Mouse (Mus musculus): ENCODE measurements around the gene Lrrc8d. TPM values are rescaled to one million over a fixed set of nuclear protein-coding genes. Genes with fewer than 3 reads are reported as not detected.

Gene Lrrc8d
- polyA plus RNA-seq, 2 experiments: 8.2 to 13.4 TPM

DNA sequence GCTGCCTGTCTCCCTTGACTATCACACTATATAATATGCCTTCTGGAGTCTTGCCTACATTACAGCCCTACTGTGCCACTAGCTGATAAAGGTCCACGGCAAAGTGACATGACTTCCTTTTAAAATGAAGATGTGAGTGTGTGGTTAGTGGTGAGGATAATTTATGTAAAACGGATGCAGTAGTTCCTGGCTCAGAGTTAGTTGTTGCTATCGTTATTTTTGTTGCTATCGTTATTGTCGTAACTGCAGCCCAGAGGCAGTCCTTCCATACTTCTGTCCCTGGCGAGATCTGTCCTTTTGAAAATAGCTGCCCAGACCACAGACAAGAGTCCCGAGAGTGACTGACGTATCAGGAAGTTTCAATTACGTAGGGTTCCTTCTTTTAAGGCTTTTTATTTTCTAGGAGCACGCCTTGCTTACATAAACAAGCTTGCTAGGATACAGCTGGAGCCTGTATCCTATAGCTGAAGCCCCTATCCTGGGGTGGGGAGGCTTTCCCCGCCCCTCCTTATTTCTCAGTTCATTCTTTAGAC lies 18.4 kb downstream of the Lrrc8d start:
- 67% methylated on average over 11 of the region's 11 CpGs for WGBS
- peaks cover 24% of the 10 kb centered on the region for H3K4me1 ChIP-seq (ENCODE audit: control insufficient read depth, insufficient read depth, low read length)
- no peaks in the 10 kb centered on the region for H3K27me3 ChIP-seq (ENCODE audit: control insufficient read depth, insufficient read depth, low read length)
- ATAC-seq (ENCODE audit: low FRiP score, low read depth) (no peak), DNase-seq (ENCODE audit: low spot score) (no peak)
- H3K9ac ChIP-seq (ENCODE audit: low read depth, low read length, severe bottlenecking): no peak overlapping the region
- H3K9me3 ChIP-seq (ENCODE audit: control insufficient read depth, low read length): no peaks in the 10 kb centered on the region
- H3K4me2 ChIP-seq (replicated peaks; ENCODE audit: low read depth, low read length, severe bottlenecking): no peak overlapping the region
- H3K4me3 ChIP-seq (replicated peaks; ENCODE audit: low read length): no peak overlapping the region
- no peak for TF ChIP-seq POLR2A (IDR thresholded peaks at IDR 0.05; ENCODE audit: borderline replicate concordance, extremely low read depth, insufficient read depth, insufficient read length)
- no peaks in the 10 kb centered on the region for H3K36me3 ChIP-seq (ENCODE audit: control insufficient read depth, insufficient read depth, low read length)
- no peak overlapping the region for H3K27ac ChIP-seq (replicated peaks; ENCODE audit: low read depth, low read length)

DNA sequence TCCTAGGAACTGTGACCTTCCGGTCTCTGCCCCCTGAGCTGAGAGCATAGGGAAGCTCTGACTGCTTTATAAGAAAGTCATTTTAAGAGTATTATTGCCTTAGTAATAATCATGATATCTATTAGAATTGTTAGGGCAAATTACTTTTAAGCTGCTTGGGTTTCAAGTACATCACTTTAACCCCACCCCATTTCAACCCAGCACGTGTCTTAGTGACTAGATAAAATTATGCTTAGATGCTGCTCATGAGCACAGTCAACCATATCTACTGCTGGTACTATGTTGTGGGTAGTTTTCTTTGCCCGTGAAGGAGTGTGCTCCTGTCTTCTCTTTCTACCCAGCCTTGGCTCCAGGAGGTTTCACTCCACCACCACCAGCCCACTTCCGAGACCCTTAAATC lies 21.5 kb downstream of the Lrrc8d start:
- no peak overlapping the region for H3K9ac ChIP-seq (ENCODE audit: low read depth, low read length, severe bottlenecking)
- WGBS: 92% methylated on average over 4 of the region's 4 CpGs

DNA sequence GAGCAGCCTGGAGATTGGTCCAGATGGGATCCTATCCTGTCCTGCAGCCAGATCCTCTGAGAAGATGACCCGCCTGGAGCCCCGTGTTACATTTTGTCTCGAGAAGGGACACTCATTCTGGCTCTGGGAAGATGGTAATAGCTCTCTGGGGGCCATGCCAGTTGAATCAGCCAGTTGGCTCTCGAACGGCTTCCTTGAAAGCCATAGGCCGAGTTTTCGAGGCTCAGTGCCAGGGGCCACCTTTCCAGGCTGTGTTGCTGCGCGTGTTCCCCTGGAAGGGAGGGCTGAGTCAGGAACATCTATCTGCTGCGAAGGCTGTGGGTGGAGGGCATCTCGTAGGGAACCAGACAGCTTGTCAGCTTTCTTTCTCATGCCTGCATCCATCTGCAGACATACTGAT lies 23.0 kb downstream of the Lrrc8d start:
- DNase-seq (ENCODE audit: low spot score): no peak
- H3K4me2 ChIP-seq (replicated peaks; ENCODE audit: low read depth, low read length, severe bottlenecking): no peak overlapping the region
- H3K9me3 ChIP-seq (ENCODE audit: control insufficient read depth, low read length): no peaks in the 10 kb centered on the region
- no peak overlapping the region for H3K4me3 ChIP-seq (replicated peaks; ENCODE audit: low read length)
- H3K27ac ChIP-seq (replicated peaks; ENCODE audit: low read depth, low read length): no peak overlapping the region
- no peaks in the 10 kb centered on the region for H3K36me3 ChIP-seq (ENCODE audit: control insufficient read depth, insufficient read depth, low read length)
- WGBS: 92% methylated on average over 11 of the region's 11 CpGs
- no peaks in the 10 kb centered on the region for H3K27me3 ChIP-seq (ENCODE audit: control insufficient read depth, insufficient read depth, low read length)
- no peak overlapping the region for H3K9ac ChIP-seq (ENCODE audit: low read depth, low read length, severe bottlenecking)
- ATAC-seq (ENCODE audit: low FRiP score, low read depth): no peak
- H3K4me1 ChIP-seq (ENCODE audit: control insufficient read depth, insufficient read depth, low read length): no peaks in the 10 kb centered on the region
- no peak for TF ChIP-seq POLR2A (IDR thresholded peaks at IDR 0.05; ENCODE audit: borderline replicate concordance, extremely low read depth, insufficient read depth, insufficient read length)

More for the DNA sequence above, 21.5 kb downstream of the Lrrc8d start:
- H3K4me2 ChIP-seq (replicated peaks; ENCODE audit: low read depth, low read length, severe bottlenecking): no peak overlapping the region
- no peak for ATAC-seq (ENCODE audit: low FRiP score, low read depth)
- no peaks in the 10 kb centered on the region for H3K9me3 ChIP-seq (ENCODE audit: control insufficient read depth, low read length)
- H3K4me1 ChIP-seq (ENCODE audit: control insufficient read depth, insufficient read depth, low read length): peaks cover 9% of the 10 kb centered on the region
- no peaks in the 10 kb centered on the region for H3K27me3 ChIP-seq (ENCODE audit: control insufficient read depth, insufficient read depth, low read length)
- TF ChIP-seq POLR2A (IDR thresholded peaks at IDR 0.05; ENCODE audit: borderline replicate concordance, extremely low read depth, insufficient read depth, insufficient read length): no peak
- DNase-seq (ENCODE audit: low spot score): no peak
- H3K27ac ChIP-seq (replicated peaks; ENCODE audit: low read depth, low read length): no peak overlapping the region
- no peaks in the 10 kb centered on the region for H3K36me3 ChIP-seq (ENCODE audit: control insufficient read depth, insufficient read depth, low read length)
- no peak overlapping the region for H3K4me3 ChIP-seq (replicated peaks; ENCODE audit: low read length)

DNA sequence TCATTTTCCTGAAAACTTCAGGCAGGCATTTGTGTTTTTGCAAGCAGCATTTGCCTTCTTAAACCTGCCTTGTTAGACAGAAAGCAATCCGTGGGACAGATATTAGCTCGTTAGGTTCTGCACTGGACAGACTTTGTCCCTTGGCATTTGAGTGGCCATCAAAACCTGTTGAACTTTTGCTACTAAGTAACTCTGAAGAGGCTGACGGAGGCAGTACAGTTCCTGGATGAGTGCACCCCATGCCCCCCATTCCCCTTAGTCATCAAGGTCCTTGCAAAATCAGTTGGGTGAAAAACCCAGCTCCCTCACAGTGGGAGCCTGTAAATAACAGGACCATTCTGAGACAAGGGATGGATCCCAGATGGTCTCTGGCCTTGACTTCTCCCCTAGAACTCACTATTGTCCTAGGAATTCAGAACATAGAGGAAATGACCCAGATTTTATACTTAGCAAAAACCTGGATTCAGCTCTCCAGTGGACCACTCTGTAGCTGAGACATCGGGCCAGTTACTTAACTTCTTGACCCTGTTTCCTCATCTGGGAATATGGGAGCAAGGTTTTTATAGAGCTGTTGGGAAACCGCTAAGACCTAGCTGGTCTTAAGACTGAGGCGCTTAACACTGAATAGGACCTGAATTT lies 30.5 kb downstream of the Lrrc8d start:
- Histone ChIP-seq H3K4me1 (ENCODE audit: control insufficient read depth, insufficient read depth, low read length) (peaks cover 16% of the 10 kb centered on the region), H3K27me3 (ENCODE audit: control insufficient read depth, insufficient read depth, low read length) (no peaks in the 10 kb centered on the region), H3K9ac (ENCODE audit: low read depth, low read length, severe bottlenecking) (no peak overlapping the region), H3K9me3 (ENCODE audit: control insufficient read depth, low read length) (no peaks in the 10 kb centered on the region), H3K27ac (replicated peaks; ENCODE audit: low read depth, low read length) (no peak overlapping the region), H3K4me3 (replicated peaks; ENCODE audit: low read length) (no peak overlapping the region), H3K4me2 (replicated peaks; ENCODE audit: low read depth, low read length, severe bottlenecking) (no peak overlapping the region), H3K36me3 (ENCODE audit: control insufficient read depth, insufficient read depth, low read length) (no peaks in the 10 kb centered on the region)
- TF ChIP-seq POLR2A (IDR thresholded peaks at IDR 0.05; ENCODE audit: borderline replicate concordance, extremely low read depth, insufficient read depth, insufficient read length): no peak
- 75% methylated on average over 6 of the region's 6 CpGs for WGBS
- DNase-seq (ENCODE audit: low spot score) (no peak), ATAC-seq (ENCODE audit: low FRiP score, low read depth) (no peak)

DNA sequence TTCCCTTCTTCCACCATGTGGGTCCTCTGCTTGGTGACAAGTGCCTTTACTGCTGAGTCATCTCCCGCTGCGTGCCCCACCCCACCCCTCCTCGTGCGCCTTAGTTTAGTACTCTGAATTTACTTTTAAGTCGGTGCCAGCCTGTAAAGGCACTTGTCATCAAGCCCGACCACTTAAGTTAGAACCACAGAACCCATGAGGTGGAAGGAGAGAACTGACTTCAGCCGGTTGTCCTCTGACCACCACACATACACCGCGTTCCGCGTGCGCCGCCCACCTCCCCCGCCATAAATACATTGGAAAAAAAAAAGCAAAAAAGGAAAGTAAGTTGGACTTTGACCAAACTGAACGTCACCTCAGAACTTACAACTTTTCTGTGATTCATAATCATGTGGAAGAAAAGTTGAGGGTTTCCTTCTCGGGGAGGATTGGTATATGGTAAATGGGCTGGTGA lies 31.4 kb downstream of the Lrrc8d start:
- 24% methylated on average over 16 of the region's 16 CpGs for WGBS
- Histone ChIP-seq H3K4me3 (replicated peaks; ENCODE audit: low read length) (peak overlapping the region; percentile 51), H3K36me3 (ENCODE audit: control insufficient read depth, insufficient read depth, low read length) (no peaks in the 10 kb centered on the region), H3K27me3 (ENCODE audit: control insufficient read depth, insufficient read depth, low read length) (no peaks in the 10 kb centered on the region), H3K9ac (ENCODE audit: low read depth, low read length, severe bottlenecking) (peak overlapping the region; percentile 66; the same call in 1 of the 2 replicates), H3K4me2 (replicated peaks; ENCODE audit: low read depth, low read length, severe bottlenecking) (peak overlapping the region; percentile 91), H3K27ac (replicated peaks; ENCODE audit: low read depth, low read length) (no peak overlapping the region), H3K9me3 (ENCODE audit: control insufficient read depth, low read length) (no peaks in the 10 kb centered on the region), H3K4me1 (ENCODE audit: control insufficient read depth, insufficient read depth, low read length) (peaks cover 16% of the 10 kb centered on the region)
- TF ChIP-seq POLR2A (IDR thresholded peaks at IDR 0.05; ENCODE audit: borderline replicate concordance, extremely low read depth, insufficient read depth, insufficient read length): no peak
- DNase-seq (ENCODE audit: low spot score): peak; percentile 13
- ATAC-seq (ENCODE audit: low FRiP score, low read depth): no peak
